Mouse (Mus musculus): ENCODE results near the gene Sema5a. TPM values are rescaled to one million over a fixed set of nuclear protein-coding genes. Genes with fewer than 3 reads are reported as not detected.

The Sema5a gene
- polyA plus RNA-seq, 1 experiment from 2014 or later: 17.5 TPM

DNA sequence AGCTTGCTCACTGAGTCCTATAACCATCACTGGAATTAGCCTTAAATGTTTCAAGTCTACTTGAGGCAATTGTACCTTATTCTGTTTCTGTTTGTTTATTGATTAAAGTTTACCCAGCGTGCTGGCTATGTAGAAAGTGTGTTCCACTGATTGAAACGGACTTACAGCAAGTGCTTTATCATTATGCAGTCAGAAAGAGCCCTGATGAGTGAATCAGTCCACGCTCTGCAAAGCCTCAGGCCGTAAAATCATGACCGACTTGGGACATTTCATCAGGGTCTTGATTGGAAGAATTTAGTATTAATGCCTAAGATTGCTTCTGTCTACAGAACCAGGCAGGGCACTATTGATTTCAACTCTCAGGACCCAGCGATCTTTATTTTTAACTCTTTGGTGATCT, 178.5 kb downstream of the Sema5a start:
- no peaks in the 10 kb centered on the region for H3K4me1 ChIP-seq
- no peak overlapping the region for H3K4me3 ChIP-seq (replicated peaks)
- 75% methylated on average over 6 of the region's 6 CpGs for WGBS
- no peak overlapping the region for H3K4me2 ChIP-seq
- no peaks in the 10 kb centered on the region for H3K9me3 ChIP-seq
- no peak overlapping the region for H3K27ac ChIP-seq
- H3K36me3 ChIP-seq: no peaks in the 10 kb centered on the region
- H3K9ac ChIP-seq: no peak overlapping the region
- H3K27me3 ChIP-seq (replicated peaks): no peaks in the 10 kb centered on the region
- no peak for ATAC-seq (ENCODE audit: insufficient read depth, low FRiP score, low read depth)

DNA sequence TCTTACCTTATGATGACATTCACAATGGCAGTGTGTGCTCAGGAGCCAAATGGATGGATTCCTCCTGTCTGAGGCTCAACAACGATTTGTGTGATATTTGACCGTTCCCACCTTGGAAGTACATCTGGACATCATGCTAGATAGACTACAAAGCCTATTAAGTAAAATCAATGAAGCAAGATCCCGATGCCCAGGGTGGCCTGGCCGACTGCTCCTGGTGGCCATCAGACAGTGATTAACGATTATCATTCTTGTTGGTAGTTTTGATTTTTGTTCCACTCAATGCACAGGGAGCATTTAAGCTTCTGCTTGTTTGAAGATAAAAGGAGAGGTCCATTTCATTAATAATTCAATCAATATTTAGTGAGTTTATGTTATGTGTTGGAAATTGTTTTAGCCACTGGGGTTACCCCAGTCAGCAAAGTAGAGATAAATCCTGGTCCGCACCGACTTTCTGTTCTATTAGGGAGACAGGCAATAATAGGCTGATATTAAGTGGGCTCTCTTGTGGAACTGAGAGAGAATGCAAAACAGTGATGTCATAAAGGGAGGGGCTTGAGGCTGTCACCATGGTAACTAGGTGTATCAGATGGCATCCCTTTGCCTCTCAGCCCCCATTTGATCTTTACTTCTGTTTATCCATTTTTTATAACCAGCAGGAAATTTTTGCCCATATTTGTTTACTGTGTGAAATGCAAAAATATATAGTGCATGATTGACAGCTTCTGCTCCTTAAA, 182.7 kb downstream of the Sema5a start:
- WGBS: 77% methylated on average over 7 of the region's 7 CpGs
- Histone ChIP-seq H3K9me3 (no peaks in the 10 kb centered on the region), H3K27me3 (replicated peaks) (no peaks in the 10 kb centered on the region), H3K4me2 (no peak overlapping the region), H3K4me3 (replicated peaks) (no peak overlapping the region), H3K4me1 (no peaks in the 10 kb centered on the region), H3K36me3 (no peaks in the 10 kb centered on the region), H3K9ac (no peak overlapping the region), H3K27ac (no peak overlapping the region)
- no peak for ATAC-seq (ENCODE audit: insufficient read depth, low FRiP score, low read depth)

DNA sequence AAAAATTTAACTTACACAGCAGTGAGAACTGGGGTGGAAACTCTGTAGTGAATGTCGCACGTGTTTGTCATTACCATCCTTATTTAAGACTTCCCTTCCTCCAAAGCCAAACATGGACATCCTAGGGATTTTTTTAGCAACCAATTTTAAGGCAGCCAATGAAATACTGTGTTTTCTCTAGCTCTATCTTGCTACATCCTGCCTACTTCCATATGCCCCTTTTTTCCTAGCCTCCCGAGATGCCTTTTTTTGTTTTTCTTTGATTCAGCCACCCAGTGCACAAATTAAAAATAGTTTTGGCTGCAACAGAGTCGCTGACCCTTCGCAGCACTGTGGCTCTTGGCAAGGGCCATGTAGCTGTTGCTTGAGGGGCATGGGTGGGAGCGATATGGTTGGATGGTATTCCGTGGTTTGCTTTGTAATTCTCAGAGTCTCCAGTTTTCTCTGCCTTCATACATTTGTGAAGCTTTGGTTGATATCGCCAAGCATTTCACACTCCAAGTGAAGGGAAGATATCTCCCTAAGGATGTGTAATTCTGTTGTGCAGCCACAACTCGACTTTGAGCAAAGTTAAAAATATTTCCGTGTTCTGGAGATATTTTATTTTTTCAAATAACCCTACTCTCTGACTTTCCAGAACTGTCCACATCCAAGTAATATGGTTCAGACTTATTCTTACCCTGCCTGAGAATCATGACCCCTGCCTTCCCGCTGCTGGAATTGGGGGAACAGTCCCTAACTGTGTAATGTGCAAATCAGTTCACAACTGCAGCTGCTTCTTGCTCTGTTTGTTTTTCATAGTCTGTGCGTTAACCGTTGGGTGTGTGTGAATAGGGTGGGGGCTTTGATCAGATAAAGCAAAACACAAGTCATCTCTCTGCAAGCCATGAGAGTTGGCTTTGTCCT, 188.6 kb downstream of the Sema5a start:
- ATAC-seq (ENCODE audit: insufficient read depth, low FRiP score, low read depth): no peak
- Histone ChIP-seq H3K27me3 (replicated peaks) (no peaks in the 10 kb centered on the region), H3K36me3 (no peaks in the 10 kb centered on the region), H3K4me2 (no peak overlapping the region), H3K9ac (no peak overlapping the region), H3K4me1 (no peaks in the 10 kb centered on the region), H3K27ac (no peak overlapping the region), H3K4me3 (replicated peaks) (no peak overlapping the region), H3K9me3 (no peaks in the 10 kb centered on the region)
- 75% methylated on average over 13 of the region's 13 CpGs for WGBS

DNA sequence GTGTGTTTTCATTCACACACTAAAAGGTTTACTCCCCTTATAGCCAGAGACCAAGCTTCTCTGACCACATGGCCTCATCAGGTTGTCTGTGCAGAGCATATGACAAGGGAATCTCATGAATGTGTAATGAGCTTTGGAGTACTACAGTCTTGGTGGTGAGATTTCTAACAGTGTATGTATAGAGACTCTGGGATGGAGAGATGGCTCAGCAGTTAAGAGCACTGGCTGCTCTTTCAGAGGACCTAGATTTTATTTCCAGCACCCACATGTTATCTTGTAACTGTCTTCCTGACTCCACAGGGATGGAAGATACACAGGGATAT, 189.2 kb downstream of the Sema5a start:
- Histone ChIP-seq H3K9me3 (no peaks in the 10 kb centered on the region), H3K4me1 (no peaks in the 10 kb centered on the region), H3K9ac (no peak overlapping the region), H3K27me3 (replicated peaks) (no peaks in the 10 kb centered on the region), H3K36me3 (no peaks in the 10 kb centered on the region), H3K4me3 (replicated peaks) (no peak overlapping the region), H3K27ac (no peak overlapping the region), H3K4me2 (no peak overlapping the region)
- no peak for ATAC-seq (ENCODE audit: insufficient read depth, low FRiP score, low read depth)

DNA sequence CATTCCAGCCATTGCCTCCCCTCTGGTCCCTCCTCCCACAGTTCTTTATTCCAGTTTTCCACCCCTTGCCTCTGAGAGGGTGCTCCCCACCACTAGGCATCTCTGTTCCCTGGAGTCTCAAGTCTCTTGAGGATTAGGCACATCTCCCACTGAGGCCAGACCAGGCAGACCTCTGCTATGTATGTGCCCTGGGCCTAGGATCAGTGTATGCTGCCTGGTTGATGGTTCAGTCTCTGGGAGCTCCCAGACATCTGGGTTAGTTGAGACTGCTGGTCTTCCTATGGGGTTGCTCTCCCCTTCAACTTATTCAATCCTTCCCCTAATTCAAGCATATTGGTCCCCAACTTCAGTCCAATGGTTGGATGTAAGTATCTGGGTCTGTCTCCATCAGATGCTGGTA, 189.7 kb downstream of the Sema5a start:
- H3K9me3 ChIP-seq: no peaks in the 10 kb centered on the region
- H3K27ac ChIP-seq: no peak overlapping the region
- H3K27me3 ChIP-seq (replicated peaks): no peaks in the 10 kb centered on the region
- H3K9ac ChIP-seq: no peak overlapping the region
- no peaks in the 10 kb centered on the region for H3K4me1 ChIP-seq
- no peak overlapping the region for H3K4me2 ChIP-seq
- no peak for ATAC-seq (ENCODE audit: insufficient read depth, low FRiP score, low read depth)
- no peak overlapping the region for H3K4me3 ChIP-seq (replicated peaks)
- H3K36me3 ChIP-seq: no peaks in the 10 kb centered on the region

DNA sequence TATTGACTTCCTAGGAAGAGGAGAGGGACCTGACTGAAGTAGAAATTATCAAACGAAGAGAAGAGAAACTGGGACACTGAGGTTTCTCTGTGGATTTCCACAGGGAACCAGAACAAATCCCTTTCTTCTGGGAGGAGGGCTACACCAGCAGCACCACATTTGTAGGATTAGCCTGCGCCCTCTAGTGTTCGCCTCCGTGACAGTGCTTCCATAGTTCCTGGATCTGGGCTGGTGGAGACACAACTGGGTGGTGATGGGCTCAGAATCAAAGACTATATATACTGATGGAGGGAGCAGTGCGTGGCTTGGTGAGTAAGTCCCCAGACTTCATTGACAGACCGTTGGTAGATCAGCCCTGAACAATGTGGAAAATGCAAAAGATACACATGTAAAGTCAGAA, 193.0 kb downstream of the Sema5a start:
- no peaks in the 10 kb centered on the region for H3K9me3 ChIP-seq
- no peak overlapping the region for H3K4me2 ChIP-seq
- H3K4me1 ChIP-seq: no peaks in the 10 kb centered on the region
- no peaks in the 10 kb centered on the region for H3K36me3 ChIP-seq
- no peak overlapping the region for H3K9ac ChIP-seq
- H3K27ac ChIP-seq: no peak overlapping the region
- no peaks in the 10 kb centered on the region for H3K27me3 ChIP-seq (replicated peaks)
- WGBS: 18% methylated on average over 6 of the region's 6 CpGs
- H3K4me3 ChIP-seq (replicated peaks): no peak overlapping the region
- ATAC-seq (ENCODE audit: insufficient read depth, low FRiP score, low read depth): no peak

DNA sequence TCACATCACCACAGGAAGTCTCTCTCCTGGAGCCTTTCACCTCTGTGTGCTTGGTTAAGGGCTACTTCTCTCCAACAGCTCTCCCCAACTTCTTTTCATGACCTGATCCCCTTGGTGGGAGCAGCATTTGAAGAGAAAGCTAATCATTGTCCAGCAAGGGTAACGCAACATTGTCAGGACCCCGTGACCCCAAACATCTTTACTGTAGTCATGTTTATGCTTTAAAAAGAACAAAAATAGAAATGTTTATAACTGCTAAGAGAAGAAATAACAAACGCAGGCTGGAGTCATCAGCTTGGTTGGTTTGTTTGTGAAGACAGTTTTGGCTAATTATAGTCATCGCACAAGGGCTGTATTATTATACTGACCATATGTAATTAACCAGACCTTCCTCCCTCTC, 198.1 kb downstream of the Sema5a start:
- no peak for ATAC-seq (ENCODE audit: insufficient read depth, low FRiP score, low read depth)
- no peaks in the 10 kb centered on the region for H3K4me1 ChIP-seq
- no peaks in the 10 kb centered on the region for H3K9me3 ChIP-seq
- no peaks in the 10 kb centered on the region for H3K27me3 ChIP-seq (replicated peaks)
- no peak overlapping the region for H3K27ac ChIP-seq
- 61% methylated on average over 4 of the region's 4 CpGs for WGBS
- H3K4me3 ChIP-seq (replicated peaks): no peak overlapping the region
- H3K9ac ChIP-seq: no peak overlapping the region
- no peak overlapping the region for H3K4me2 ChIP-seq
- no peaks in the 10 kb centered on the region for H3K36me3 ChIP-seq

DNA sequence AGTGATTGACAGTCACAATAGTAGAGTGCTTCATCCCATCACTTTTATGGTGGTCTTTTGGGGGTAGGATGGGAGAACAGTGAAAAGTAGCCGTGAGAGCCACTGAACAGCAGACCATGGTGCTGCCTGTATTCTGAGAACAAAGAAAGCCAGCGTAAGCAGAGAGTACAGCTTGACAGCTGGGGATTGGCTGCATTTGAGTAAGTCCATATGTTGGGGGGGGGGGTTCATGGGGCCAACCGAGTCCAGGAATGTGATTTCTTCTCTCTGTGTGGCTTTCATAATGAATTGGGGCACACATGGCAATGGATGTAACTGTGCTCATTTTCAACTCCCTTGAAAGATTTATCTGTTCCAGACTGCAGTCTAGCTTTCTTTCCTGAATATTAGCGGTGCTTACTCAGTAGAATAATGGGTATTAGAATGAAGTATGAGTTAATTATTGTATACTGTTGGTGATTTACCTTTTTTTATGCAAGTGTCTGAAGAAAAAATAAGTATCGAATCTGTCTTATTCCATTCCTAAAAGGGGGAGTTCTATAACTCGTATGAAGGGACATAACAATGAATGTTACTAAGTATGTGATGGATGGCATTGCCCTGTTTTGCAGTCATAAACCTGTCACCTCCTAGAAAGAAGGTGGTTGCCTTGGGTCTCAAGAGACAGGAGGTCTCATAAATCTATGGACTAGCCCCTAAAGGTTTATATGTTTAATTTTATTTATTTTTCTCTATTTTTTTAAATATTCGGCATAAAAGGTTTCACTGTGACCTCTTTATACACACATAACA, 203.1 kb downstream of the Sema5a start:
- Histone ChIP-seq H3K27me3 (replicated peaks) (no peaks in the 10 kb centered on the region), H3K27ac (no peak overlapping the region), H3K4me3 (replicated peaks) (no peak overlapping the region), H3K9me3 (no peaks in the 10 kb centered on the region), H3K9ac (no peak overlapping the region), H3K4me2 (no peak overlapping the region), H3K4me1 (no peaks in the 10 kb centered on the region), H3K36me3 (no peaks in the 10 kb centered on the region)
- WGBS: 55% methylated on average over 7 of the region's 7 CpGs
- no peak for ATAC-seq (ENCODE audit: insufficient read depth, low FRiP score, low read depth)

DNA sequence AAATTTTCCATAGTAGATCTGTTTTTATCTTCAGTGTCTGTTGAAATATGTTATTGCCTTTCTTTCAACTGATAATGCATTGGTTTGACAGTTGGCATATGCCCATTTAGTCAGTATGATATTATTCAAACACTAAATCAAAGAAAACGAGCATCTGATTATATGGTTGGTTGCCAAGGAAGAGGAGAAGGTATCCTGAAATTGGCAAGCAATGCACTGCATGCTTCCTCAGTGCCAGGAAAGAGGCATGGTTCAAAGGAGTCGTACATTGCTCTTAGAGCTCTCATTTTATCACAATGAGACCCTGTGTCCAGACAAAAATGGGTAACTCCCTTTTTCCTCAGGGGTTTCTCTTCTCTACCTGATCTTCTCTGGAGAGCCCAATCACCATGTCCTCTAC, 214.4 kb downstream of the Sema5a start:
- Histone ChIP-seq H3K4me1 (no peaks in the 10 kb centered on the region), H3K9me3 (no peaks in the 10 kb centered on the region), H3K27ac (no peak overlapping the region), H3K9ac (no peak overlapping the region), H3K36me3 (no peaks in the 10 kb centered on the region), H3K27me3 (replicated peaks) (no peaks in the 10 kb centered on the region), H3K4me2 (no peak overlapping the region), H3K4me3 (replicated peaks) (no peak overlapping the region)
- no peak for ATAC-seq (ENCODE audit: insufficient read depth, low FRiP score, low read depth)
- WGBS: 67% methylated on average over 2 of the region's 2 CpGs

DNA sequence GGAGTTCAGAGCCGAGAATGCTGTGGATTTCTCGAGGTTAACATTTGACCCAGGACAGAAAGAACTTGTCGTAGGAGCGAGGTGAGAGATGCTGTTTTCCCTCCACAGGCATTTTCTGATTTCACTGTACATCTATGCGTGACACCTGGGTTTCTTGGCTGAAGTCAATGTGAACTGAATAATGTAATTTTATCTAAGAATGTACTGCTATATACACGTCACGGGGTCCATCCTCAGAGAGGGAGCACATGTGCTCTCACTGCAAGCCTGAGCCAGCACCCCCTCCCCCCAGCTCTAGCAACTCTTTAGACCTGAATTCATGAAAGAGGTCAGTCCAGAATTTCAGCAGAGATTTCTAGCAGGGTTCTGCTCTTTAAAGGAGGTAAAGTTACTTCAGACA, 215.6 kb downstream of the Sema5a start:
- Histone ChIP-seq H3K9ac (no peak overlapping the region), H3K27me3 (replicated peaks) (no peaks in the 10 kb centered on the region), H3K36me3 (no peaks in the 10 kb centered on the region), H3K4me2 (no peak overlapping the region), H3K27ac (no peak overlapping the region), H3K4me3 (replicated peaks) (no peak overlapping the region), H3K4me1 (no peaks in the 10 kb centered on the region), H3K9me3 (no peaks in the 10 kb centered on the region)
- no peak for ATAC-seq (ENCODE audit: insufficient read depth, low FRiP score, low read depth)
- 70% methylated on average over 7 of the region's 7 CpGs for WGBS

DNA sequence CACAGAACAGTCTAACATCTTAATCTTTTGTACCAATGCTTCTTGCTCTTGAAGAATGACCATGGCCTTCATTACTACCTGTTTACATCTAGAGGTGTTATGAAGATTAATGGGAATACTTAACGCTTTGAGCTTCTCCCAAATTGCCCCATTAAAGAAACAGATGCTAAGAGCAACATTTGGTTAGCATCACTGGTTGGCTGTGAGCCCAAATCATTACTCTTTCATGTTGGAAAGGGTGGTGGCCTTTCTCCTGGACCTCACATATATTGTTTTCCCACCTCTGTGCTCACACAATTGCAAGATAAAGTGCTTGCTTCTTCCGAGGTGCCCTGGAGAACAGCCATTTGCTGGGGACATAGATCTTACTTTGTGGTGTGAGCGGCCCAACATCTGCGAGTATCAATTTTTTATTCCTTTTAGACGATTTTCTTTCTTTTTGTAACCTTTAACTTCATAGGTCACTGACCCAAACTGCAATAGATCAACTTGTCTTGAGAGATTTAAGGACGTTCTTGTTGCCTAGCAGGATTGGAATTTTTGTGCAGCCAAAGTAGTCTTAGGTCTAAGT, 227.0 kb downstream of the Sema5a start:
- H3K9me3 ChIP-seq: no peaks in the 10 kb centered on the region
- 30% methylated on average over 6 of the region's 6 CpGs for WGBS
- H3K9ac ChIP-seq: no peak overlapping the region
- H3K36me3 ChIP-seq: no peaks in the 10 kb centered on the region
- no peak overlapping the region for H3K4me3 ChIP-seq (replicated peaks)
- no peak overlapping the region for H3K4me2 ChIP-seq
- H3K27me3 ChIP-seq (replicated peaks): no peaks in the 10 kb centered on the region
- H3K4me1 ChIP-seq: peaks cover 5% of the 10 kb centered on the region; the same call in 1 of the 2 replicates
- H3K27ac ChIP-seq: no peak overlapping the region
- no peak for ATAC-seq (ENCODE audit: insufficient read depth, low FRiP score, low read depth)

DNA sequence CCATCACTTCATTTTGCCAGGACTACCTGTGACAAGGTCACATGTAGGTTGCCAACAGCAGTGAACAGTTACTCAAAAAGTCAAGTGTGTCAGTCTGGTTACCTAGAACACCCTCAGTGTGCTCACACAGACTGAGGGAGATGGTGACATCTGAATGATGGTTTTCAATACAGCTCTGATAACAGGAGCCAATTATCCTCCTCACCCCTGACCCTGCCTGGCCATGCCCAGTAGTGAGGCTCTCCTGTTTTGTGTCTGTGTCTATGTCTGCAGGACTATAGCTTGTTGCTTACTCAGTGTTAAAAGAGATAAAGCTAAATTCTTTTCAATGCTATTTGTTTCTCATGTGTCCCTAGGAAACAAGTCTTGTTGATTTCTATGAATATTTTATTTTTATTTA, 236.1 kb downstream of the Sema5a start:
- H3K4me3 ChIP-seq (replicated peaks): no peak overlapping the region
- ATAC-seq (ENCODE audit: insufficient read depth, low FRiP score, low read depth): no peak
- H3K9ac ChIP-seq: no peak overlapping the region
- no peaks in the 10 kb centered on the region for H3K36me3 ChIP-seq
- no peaks in the 10 kb centered on the region for H3K27me3 ChIP-seq (replicated peaks)
- no peaks in the 10 kb centered on the region for H3K9me3 ChIP-seq
- H3K4me1 ChIP-seq: no peaks in the 10 kb centered on the region
- no peak overlapping the region for H3K4me2 ChIP-seq
- H3K27ac ChIP-seq: no peak overlapping the region
